Mouse (Mus musculus): Measurements from ENCODE around the gene Nfe2l1. TPM values are rescaled to one million over a fixed set of nuclear protein-coding genes. Genes with fewer than 3 reads are reported as not detected.

Gene Nfe2l1
- polyA plus RNA-seq (2017; shearing (Covaris generic)) = 69.5 TPM

DNA sequence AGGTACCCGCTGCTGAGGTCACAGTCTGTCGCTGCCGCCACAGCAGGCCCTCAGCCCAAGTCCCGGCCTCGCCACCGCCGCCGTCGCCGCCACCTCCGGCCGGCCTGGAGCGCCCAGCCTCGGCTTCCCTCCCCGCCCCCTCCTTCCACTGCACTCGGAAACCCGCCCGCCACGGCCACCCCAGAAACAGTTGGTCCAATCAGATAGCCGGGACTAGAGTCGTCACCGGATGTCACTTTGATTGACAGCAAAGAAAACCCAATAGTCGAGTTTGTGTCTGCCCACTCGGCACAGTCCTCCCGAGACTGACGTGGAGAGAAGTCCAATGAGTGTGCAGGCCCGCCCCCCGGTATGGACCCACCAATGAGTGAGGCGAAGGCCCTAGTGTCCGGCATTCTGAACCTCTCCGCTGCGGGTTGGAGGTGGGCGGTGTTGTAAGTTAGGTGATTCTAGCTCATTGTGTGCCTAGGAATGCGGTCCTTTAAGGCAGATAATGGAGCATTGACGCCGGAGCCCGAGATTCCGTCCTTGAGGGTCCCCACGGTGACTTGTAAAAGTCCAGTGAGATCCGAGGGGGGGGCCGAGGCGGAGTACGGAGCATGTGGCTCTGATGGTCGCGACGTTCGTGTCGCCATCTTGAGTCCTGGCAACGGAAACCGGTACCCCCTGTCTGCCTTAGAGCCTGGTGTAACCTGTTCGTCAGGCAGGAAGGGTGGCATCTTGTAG lies at the start of gene Nfe2l1:
TSS of gene Nfe2l1 (minus strand) at position 156 of the 726 bp plus-strand sequence.

DNA sequence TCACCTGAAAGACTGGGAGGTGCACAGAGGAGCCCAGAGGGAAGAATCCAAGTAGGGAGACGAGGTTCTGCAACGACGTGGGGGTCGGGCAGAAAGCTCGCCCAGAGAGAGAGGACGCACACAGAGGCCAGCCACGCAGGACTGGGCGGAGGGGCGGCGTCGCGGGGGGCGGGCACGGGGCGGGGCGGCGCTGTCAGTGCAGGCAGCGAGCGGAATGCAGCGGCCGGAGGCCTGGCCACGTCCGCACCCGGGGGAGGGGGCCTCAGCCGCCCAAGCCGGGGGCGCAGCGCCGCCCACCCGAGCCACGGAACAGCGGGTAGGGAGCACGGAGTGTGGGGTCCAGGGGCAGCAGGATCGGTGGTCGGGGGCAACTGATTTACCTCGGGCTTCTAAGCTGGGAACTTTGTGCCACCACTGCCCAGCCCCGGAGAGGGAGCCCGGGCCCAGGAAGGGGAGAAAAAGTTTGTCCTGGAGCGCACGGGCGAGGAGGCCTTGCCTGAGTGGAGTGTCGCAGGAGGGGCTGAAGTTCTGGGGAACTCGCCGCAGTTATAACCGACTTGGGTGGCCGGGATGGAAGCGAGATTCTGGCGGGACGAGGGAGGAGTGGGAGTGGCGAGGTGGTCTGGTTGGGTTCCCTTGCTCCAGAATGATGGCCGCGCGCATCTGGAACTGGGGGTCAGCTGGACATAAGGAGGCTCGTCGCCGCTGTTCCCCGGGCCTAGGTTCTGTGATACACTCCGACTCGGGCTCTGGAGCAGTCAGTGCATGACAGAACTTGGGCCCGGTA lies 20.1 kb upstream of the Nfe2l1 start, which contains the start of gene Copz2:
TSS of gene Copz2 (plus strand) at position 190 of the 787 bp plus-strand sequence.

DNA sequence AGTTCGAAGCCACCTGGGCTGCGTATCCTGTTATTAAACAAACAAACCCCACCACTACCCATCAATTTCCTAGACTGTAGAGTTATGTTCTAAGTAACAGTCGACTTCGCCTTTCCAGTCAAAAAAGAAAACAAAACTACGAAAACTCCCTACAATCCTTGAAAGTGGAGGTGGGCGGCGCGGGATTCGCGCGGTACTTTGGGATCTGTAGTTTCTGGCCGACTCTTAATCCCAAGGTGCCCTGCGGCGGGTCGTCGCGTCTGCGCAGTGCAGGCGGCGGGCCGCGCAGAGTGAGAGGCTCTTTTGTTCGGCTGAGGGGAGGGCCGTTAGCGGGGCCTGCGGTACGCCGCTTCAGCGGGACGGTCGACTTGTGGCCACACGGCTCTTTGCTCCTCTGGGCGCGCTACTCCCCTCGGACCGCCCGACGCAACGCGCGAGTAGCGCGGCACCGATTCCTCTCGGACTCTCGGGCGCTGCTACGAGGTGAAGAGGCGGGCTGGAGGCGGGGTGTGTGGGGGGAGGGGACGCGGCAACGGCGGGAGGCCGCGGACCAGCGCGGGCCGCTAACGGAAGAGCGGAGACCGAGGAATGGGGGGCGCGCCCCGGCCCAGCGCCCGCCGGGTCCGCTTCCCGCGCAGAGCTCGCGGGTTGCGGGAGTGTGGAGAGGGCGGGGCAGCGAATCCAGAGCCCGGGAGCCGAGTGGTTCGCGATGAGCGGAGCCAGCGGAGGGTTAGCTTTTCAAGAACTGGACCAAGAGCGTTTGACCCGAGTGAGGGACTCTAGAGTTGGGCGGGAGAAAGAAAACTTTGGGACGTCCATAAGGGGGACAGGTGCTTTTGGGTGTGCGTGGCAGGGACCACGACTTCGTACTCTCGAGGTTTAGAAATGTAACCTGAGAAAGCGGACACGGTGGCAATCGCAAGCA lies 40.6 kb downstream of the Nfe2l1 start, which contains the start of gene Cbx1:
TSS of gene Cbx1 (plus strand) at position 257 of the 925 bp plus-strand sequence.

DNA sequence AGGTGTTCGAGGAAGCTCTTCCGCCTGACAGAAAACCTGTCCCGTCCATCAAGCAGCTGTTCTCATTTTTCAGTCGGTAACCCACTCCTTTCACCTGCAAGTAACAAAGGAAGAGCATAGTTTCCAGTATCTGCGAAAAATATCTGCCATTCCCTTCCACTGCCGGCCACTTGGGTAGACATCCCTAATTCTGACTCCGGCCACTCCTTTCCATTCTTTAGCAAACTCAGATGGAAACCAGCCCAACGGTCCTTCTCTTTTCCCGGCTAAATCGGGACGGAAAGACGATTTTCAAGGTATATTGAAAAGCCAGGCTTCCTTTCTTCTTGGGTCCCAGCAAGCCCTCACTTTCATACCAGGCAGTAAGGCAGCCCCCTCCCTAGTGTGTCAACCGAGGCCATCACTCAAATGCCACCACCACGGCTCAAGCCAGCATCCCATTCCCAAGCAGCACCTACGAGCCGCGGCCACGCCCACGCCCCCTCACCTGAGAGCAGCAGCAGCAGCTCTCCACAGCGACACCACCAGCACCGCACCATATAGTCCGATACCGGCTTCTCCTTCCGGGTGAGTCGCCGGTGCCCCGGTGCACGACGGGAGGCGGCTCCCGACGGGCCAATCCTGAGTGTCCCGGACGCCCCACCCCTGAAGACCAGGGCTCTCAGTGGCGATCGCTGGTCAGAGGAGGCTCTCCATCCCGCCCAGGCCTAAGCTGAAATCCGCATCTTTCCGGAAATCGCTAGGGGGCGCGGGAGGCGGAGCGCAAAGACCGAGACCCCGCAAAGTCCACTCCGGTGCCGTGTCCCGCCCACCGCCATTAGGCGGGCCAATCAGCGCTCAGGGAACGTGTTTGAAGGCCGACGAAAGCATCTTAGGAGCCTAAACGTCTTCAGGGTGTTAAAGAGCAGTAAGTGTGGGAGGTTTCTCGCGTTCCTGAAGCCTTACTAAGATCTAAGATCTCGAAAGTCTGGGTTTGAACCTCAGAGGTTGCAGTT lies 52.5 kb downstream of the Nfe2l1 start, which contains the start of gene Snx11:
TSS of gene Snx11 (minus strand) at position 592 of the 995 bp plus-strand sequence.

Other genes with a start within 250 kb of the Nfe2l1 start
- 42.5 TPM for gene Snx11, start 52.4 kb downstream of the Nfe2l1 start, polyA plus RNA-seq (2017; shearing (Covaris generic))
- 37.5 TPM for gene Cbx1, start 40.8 kb downstream of the Nfe2l1 start, polyA plus RNA-seq (2017; shearing (Covaris generic))
- gene Copz2, start 19.9 kb upstream of the Nfe2l1 start, polyA plus RNA-seq (2017; shearing (Covaris generic)) = not detected
- 107 TPM for gene Cdk5rap3, start 86.5 kb upstream of the Nfe2l1 start, polyA plus RNA-seq (2017; shearing (Covaris generic))
- gene Prr15l, start 98.1 kb upstream of the Nfe2l1 start, polyA plus RNA-seq (2017; shearing (Covaris generic)) = 0.23 TPM
- gene Pnpo, start 114.0 kb upstream of the Nfe2l1 start, polyA plus RNA-seq (2017; shearing (Covaris generic)) = 44.9 TPM
- gene Sp2, start 153.0 kb upstream of the Nfe2l1 start, polyA plus RNA-seq (2017; shearing (Covaris generic)) = 71.0 TPM
- gene Sp6, start 183.4 kb upstream of the Nfe2l1 start, polyA plus RNA-seq (2017; shearing (Covaris generic)) = 10.6 TPM
- 17.7 TPM for gene Scrn2, start 200.0 kb upstream of the Nfe2l1 start, polyA plus RNA-seq (2017; shearing (Covaris generic))
- gene Lrrc46, start 211.4 kb upstream of the Nfe2l1 start, polyA plus RNA-seq (2017; shearing (Covaris generic)) = not detected
- 82.0 TPM for gene Mrpl10, start 211.6 kb upstream of the Nfe2l1 start, polyA plus RNA-seq (2017; shearing (Covaris generic))
- 33.8 TPM for gene Osbpl7, start 220.7 kb upstream of the Nfe2l1 start, polyA plus RNA-seq (2017; shearing (Covaris generic))

Data from inflammation-experienced regulatory T-cells, adult 16 weeks (primary cell).